Mouse (Mus musculus) CH12F3 (cell line): ENCODE measurements around the gene Dtx3.
"Not testable (repeated sequence)": the region's sequence is repeated elsewhere in the genome, so short reads cannot be mapped to it uniquely, and the experiment has no call there.

Experiments
- in situ Hi-C: fragments of 300-500 bp; cut with MboI; formaldehyde crosslinking; loops from 2 replicates; pipeline ENCODE4 v1.14.3; 2020; ENCODE audit warnings: low sequenced_read_pairs

Gene Dtx3

GRCm38 (mm10) chr10:127166771-127167613 lies 28.5 kb downstream of the Dtx3 start:
- in situ Hi-C loops: no loop called here

- in situ Hi-C loops: no loop called here
Measured at GRCm38 (mm10) chr10:127166404-127166715, 29.2 kb downstream of the Dtx3 start.

- in situ Hi-C loops: no loop called here
Measured at GRCm38 (mm10) chr10:127165654-127166403, 29.7 kb downstream of the Dtx3 start.

- in situ Hi-C loops: no loop called here
Measured at GRCm38 (mm10) chr10:127165354-127165653, 30.2 kb downstream of the Dtx3 start.

GRCm38 (mm10) chr10:127164631-127165353 lies 30.7 kb downstream of the Dtx3 start, which contains the start of gene B4galnt1:
TSS of gene B4galnt1 (plus strand) at chr10:127165225.
- in situ Hi-C loops: no loop called here

GRCm38 (mm10) chr10:127164190-127164589 lies 31.3 kb downstream of the Dtx3 start:
- in situ Hi-C loops: no loop called here

GRCm38 (mm10) chr10:127162771-127163261 lies 32.7 kb downstream of the Dtx3 start:
- in situ Hi-C loops: not testable (repeated sequence)

- in situ Hi-C loops: no loop called here
Measured at GRCm38 (mm10) chr10:127160728-127161127, 34.8 kb downstream of the Dtx3 start.

- in situ Hi-C loops: no loop called here
Measured at GRCm38 (mm10) chr10:127160081-127160480, 35.4 kb downstream of the Dtx3 start.

- in situ Hi-C loops: no loop called here
Measured at GRCm38 (mm10) chr10:127158471-127158870, 37.1 kb downstream of the Dtx3 start.

GRCm38 (mm10) chr10:127156511-127156910 lies 39.0 kb downstream of the Dtx3 start:
- in situ Hi-C loops: no loop called here

- in situ Hi-C loops: no loop called here
Measured at GRCm38 (mm10) chr10:127156089-127156488, 39.4 kb downstream of the Dtx3 start.

- in situ Hi-C loops: no loop called here
Measured at GRCm38 (mm10) chr10:127154652-127155051, 40.9 kb downstream of the Dtx3 start.

GRCm38 (mm10) chr10:127154241-127154640 lies 41.3 kb downstream of the Dtx3 start:
- in situ Hi-C loops: no loop called here

GRCm38 (mm10) chr10:127153323-127153722 lies 42.2 kb downstream of the Dtx3 start:
- in situ Hi-C loops: no loop called here

- in situ Hi-C loops: not testable (repeated sequence)
Measured at GRCm38 (mm10) chr10:127152556-127152955, 43.0 kb downstream of the Dtx3 start.

- in situ Hi-C loops: not testable (repeated sequence)
Measured at GRCm38 (mm10) chr10:127151233-127151632, 44.3 kb downstream of the Dtx3 start.

- in situ Hi-C loops: no loop called here
Measured at GRCm38 (mm10) chr10:127150471-127150872, 45.1 kb downstream of the Dtx3 start.

GRCm38 (mm10) chr10:127147135-127147534 lies 48.4 kb downstream of the Dtx3 start:
- in situ Hi-C loops: no loop called here

GRCm38 (mm10) chr10:127145303-127145702 lies 50.2 kb downstream of the Dtx3 start:
- in situ Hi-C loops: no loop called here

GRCm38 (mm10) chr10:127144536-127144935 lies 51.0 kb downstream of the Dtx3 start:
- in situ Hi-C loops: no loop called here
